Mouse (Mus musculus) intestine, embryonic 16.5 days (tissue): ENCODE measurements around the gene Gon7. TPM values are rescaled to one million over a fixed set of nuclear protein-coding genes. Genes with fewer than 3 reads are reported as not detected.

Experiments
- ATAC-seq: fragments of 200-750 bp; cut with Nextera tagmentation; 2 replicates; pipeline ENCODE4 v1.8.0; 2017; ENCODE audit warnings: moderate TSS enrichment, moderate library complexity
- H3K27ac ChIP-seq: fragments of 300-500 bp; sonication (generic); 2 replicates; pipeline ENCODE4 v1.5.1; 2014; ENCODE audit warnings: mild to moderate bottlenecking, low read length
- H3K27me3 ChIP-seq: fragments of 300-500 bp; sonication (generic); replicated peaks from 2 replicates; pipeline ENCODE4 v1.6.1; 2014; ENCODE audit warnings: low read length, control low read depth, mixed read lengths; ENCODE audit not compliant: control insufficient read depth, insufficient read depth
- H3K36me3 ChIP-seq: fragments of 300-500 bp; sonication (generic); 2 replicates; pipeline ENCODE4 v1.6.1; 2014; ENCODE audit warnings: low read length, control low read depth; ENCODE audit not compliant: control insufficient read depth, insufficient read depth
- H3K4me1 ChIP-seq: fragments of 300-500 bp; sonication (generic); 2 replicates; pipeline ENCODE4 v1.6.1; 2014; ENCODE audit warnings: low read length, control low read depth, mixed read lengths; ENCODE audit not compliant: control insufficient read depth, insufficient read depth
- H3K4me2 ChIP-seq: fragments of 300-500 bp; sonication (generic); 2 replicates; pipeline ENCODE4 v1.6.1; 2014; ENCODE audit warnings: low read depth, low read length, control low read depth
- H3K4me3 ChIP-seq: fragments of 300-500 bp; sonication (generic); 2 replicates; pipeline ENCODE4 v1.5.1; 2014; ENCODE audit warnings: mild to moderate bottlenecking, low read length
- H3K9ac ChIP-seq: fragments of 300-500 bp; sonication (generic); 2 replicates; pipeline ENCODE4 v1.6.1; 2014; ENCODE audit warnings: low read depth, low read length
- H3K9me3 ChIP-seq: fragments of 300-500 bp; sonication (generic); 2 replicates; pipeline ENCODE4 v1.6.1; 2016; ENCODE audit warnings: low read length, control low read depth; ENCODE audit not compliant: control insufficient read depth
- WGBS: fragments of 180-500 bp; shearing (Covaris S2); extraction: QIAGEN DNeasy Blood & Tissue Kit; methylation state at CpG from one replicate; pipeline ENCODE4 v1.1.7; 2014; 5-methylcytosine and 5-hydroxymethylcytosine counted together
- polyA plus RNA-seq: library from polyadenylated mRNA; unstranded; fragments of >200 nt; fragmentation: Nextera tagmentation; extraction: Ambion mirVana; gene quantifications from 2 replicates; pipeline ENCODE4 v1.2.1, GENCODE M21; 2015

The Gon7 gene
- polyA plus RNA-seq, 1 experiment from 2014 or later: 30.0 TPM

DNA sequence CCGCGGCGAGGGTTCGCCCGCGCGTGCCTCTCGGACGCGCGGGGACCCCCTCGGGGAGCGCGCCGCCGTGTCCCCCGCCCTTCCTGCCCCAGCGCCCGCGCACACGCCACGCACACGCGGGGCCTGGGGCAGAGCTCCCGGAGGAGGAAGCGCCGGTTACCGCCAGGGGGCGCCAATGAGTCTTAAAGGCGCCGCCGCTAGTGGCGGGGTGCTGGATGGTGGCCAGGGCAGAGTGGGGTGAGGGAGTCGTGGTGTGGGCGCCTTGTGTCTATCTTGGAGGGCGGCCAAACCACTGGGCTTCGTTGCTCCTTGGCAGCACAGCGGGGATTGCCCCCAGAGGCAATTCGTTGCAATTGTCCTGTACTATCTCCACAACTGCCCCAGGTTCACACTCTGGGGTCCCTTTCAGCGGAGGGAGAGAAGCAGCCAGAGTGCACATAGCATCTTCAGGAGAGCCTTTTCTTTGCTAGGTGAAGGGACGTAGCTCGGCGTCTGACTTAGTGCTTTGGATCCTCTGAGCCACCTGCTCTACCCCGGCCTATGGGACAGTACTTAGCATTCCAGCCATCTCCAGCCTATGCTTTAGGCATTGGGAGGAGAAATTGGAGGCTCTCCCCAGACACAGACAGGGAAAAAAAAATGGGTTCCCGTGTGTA is 52.3 kb downstream of the Gon7 start:
- Histone ChIP-seq H3K4me2 (peak overlapping the region; percentile 91), H3K9ac (peak overlapping the region; percentile 87), H3K9me3 (no peaks in the 10 kb centered on the region), H3K4me3 (peak overlapping the region; percentile 84), H3K36me3 (no peaks in the 10 kb centered on the region), H3K4me1 (peaks cover 52% of the 10 kb centered on the region), H3K27me3 (no peaks in the 10 kb centered on the region), H3K27ac (peak overlapping the region; percentile 92)
- 2% methylated on average over 45 of the region's 45 CpGs for WGBS
- ATAC-seq: peak; percentile 74

DNA sequence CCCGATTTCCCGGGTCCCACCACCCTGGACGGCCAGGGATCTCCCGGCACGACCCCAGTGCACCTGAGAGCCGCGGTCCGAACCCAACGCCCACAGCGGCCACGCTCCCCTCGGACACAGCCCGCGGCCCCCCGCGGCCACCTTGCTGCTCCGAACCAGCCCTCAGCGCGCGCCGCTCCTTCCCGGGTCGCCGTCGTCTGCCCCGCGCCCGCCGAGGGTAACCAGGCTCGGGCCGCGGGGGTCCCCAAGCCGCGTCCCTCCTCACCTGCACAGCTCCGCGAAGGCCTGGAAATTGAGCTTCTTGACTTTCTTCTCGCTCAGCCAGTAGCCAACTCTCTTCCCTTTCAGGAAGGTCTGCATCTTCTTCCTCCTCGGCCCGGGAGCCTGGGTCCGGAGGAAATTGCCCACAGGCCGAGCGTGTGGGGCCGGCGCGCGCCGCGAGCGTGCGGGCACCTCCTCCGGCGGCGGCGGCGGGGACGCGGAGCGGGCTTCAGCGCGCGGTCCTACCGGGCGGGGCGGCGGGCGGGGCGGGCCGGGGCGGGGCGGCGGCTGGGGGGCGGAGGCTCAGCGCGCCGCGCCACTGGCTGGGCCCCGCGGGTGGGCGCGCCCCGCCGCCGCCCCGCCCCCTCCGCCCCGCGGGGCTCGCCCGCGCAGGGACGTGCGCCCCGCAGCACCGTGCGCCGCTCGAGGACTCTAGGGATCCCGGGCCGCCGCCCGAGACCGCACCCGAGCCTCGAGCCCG is 53.0 kb downstream of the Gon7 start, which contains the start of gene Itpk1:
TSS of gene Itpk1 (minus strand) at position 474 of the 742 bp plus-strand sequence.
- H3K4me3 ChIP-seq: peak within 1 kb of the TSS; percentile 84
- H3K36me3 ChIP-seq: no peaks in the 10 kb centered on the region
- H3K27ac ChIP-seq: peak within 1 kb of the TSS; percentile 92
- H3K4me2 ChIP-seq: peak within 1 kb of the TSS; percentile 91
- H3K4me1 ChIP-seq: peaks cover 59% of the 10 kb centered on the region
- H3K9me3 ChIP-seq: no peaks in the 10 kb centered on the region
- ATAC-seq: peak; percentile 89
- H3K27me3 ChIP-seq: no peaks in the 10 kb centered on the region
- under 1% methylated on average over 78 of the region's 105 CpGs for WGBS
- peak within 1 kb of the TSS; percentile 87 for H3K9ac ChIP-seq

DNA sequence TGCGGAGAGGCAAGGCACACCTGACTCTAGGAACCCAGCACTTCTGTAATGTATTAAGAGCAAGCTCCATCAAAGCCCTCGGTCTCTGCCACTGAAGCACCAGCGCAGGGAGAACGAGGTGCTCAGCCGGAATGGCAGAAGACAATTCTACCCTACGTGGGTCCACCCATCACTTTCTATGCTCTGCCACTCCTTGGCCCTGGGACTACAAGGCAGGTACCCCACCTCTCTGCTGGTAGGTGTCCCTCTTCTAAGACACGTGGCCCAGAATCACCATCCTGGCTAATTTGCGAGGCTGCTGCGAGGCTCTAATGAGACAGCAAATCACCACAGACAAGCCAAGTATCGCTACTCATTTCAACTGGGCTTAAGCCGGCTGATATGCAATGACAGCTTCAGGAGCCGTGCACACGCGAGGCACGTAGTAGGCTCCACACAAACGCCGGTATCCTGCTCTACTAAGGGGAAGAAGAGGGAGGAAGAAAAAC is 53.6 kb downstream of the Gon7 start:
- Histone ChIP-seq H3K36me3 (no peaks in the 10 kb centered on the region), H3K9ac (peak overlapping the region; percentile 87), H3K4me1 (peaks cover 65% of the 10 kb centered on the region), H3K27ac (peak overlapping the region; percentile 84), H3K9me3 (no peaks in the 10 kb centered on the region), H3K27me3 (no peaks in the 10 kb centered on the region), H3K4me2 (peak overlapping the region; percentile 91), H3K4me3 (peak overlapping the region; percentile 84)
- WGBS: 8% methylated on average over 17 of the region's 17 CpGs
- 0 out of 2 replicates have a peak, but pooled peaks have one; percentile 0 for ATAC-seq

- peak overlapping the region; percentile 84 for H3K27ac ChIP-seq
- peaks cover 69% of the 10 kb centered on the region for H3K4me1 ChIP-seq
- ATAC-seq: no peak
- no peaks in the 10 kb centered on the region for H3K9me3 ChIP-seq
- H3K4me3 ChIP-seq: peak overlapping the region; percentile 84
- H3K4me2 ChIP-seq: peak overlapping the region; percentile 91
- 48% methylated on average over 6 of the region's 6 CpGs for WGBS
- H3K9ac ChIP-seq: peak overlapping the region; percentile 87
- no peaks in the 10 kb centered on the region for H3K27me3 ChIP-seq
- no peaks in the 10 kb centered on the region for H3K36me3 ChIP-seq
Observed at GRCm38 (mm10) chr12:102703441-102703840, 54.2 kb downstream of the Gon7 start.

Other genes with a start within 250 kb of the Gon7 start
- 26.1 and 28.0 TPM in 2 replicates for gene Chga, start 202.8 kb downstream of the Gon7 start, polyA plus RNA-seq
- 51.4 and 57.1 TPM in 2 replicates for gene Itpk1, start 52.9 kb downstream of the Gon7 start, polyA plus RNA-seq
- gene Moap1, start 14.1 kb downstream of the Gon7 start, polyA plus RNA-seq: 19.3 and 20.2 TPM in 2 replicates
- 16.9 and 17.2 TPM in 2 replicates for gene Tmem251, start 14.0 kb downstream of the Gon7 start, polyA plus RNA-seq
- gene Gm28051, start within 50 bp of the Gon7 start, polyA plus RNA-seq: not detected in 2 replicates
- 32.5 and 33.6 TPM in 2 replicates for gene Ubr7, start 164 bp upstream of the Gon7 start, polyA plus RNA-seq
- 17.7 and 19.0 TPM in 2 replicates for gene Gm20604, start 869 bp upstream of the Gon7 start, polyA plus RNA-seq
- 9.5 and 10.0 TPM in 2 replicates for gene Btbd7, start 120.7 kb upstream of the Gon7 start, polyA plus RNA-seq
- not detected in 2 replicates for gene Cox8c, start 141.5 kb upstream of the Gon7 start, polyA plus RNA-seq
- gene Unc79, start 191.1 kb upstream of the Gon7 start, polyA plus RNA-seq: 0.27 and 0.54 TPM in 2 replicates